ENCODE assay signal across 9 mouse cellular contexts in genomic region chr15:7194147-7194720, GRCm38 (mm10).
DNase-seq lines count a peak whose midpoint lies in the region; ATAC-seq and TF ChIP-seq lines count a peak whose summit lies in the region.
"Had no signal": no experiment of that assay in that cellular context is flagged by ENCODE, and none has a peak within 500 bp of the region (broad histone marks: within the 10 kb centered on the region; RNA-seq: fewer than 3 reads in every experiment).

No protein-coding gene starts in this region.

- no peak for ATAC-seq in lung, postnatal 0 days
- peak; percentile 45 for ATAC-seq in forebrain, embryonic 16.5 days
- no peak for ATAC-seq in limb, embryonic 12.5 days (ENCODE audit: insufficient number of reproducible peaks, insufficient read depth, low FRiP score, low TSS enrichment, low read depth)
- peak; percentile 41; the same call in 1 of the 2 replicates for ATAC-seq in stomach, postnatal 0 days (ENCODE audit: low FRiP score, low TSS enrichment)

- H3K4me1 ChIP-seq in lung, postnatal 0 days (ENCODE audit: insufficient read depth, low read depth, low read length) = no peaks in the 10 kb centered on the region; the same call in 1 of the 2 replicates
- peaks cover 37% of the 10 kb centered on the region for H3K4me1 ChIP-seq in forebrain, embryonic 16.5 days (replicated peaks; ENCODE audit: control insufficient read depth, insufficient read depth, low read length)
- peaks cover 42% of the 10 kb centered on the region for H3K4me1 ChIP-seq in limb, embryonic 12.5 days (replicated peaks)
- H3K4me1 ChIP-seq in stomach, postnatal 0 days (replicated peaks; ENCODE audit: control insufficient read depth, insufficient read depth) = no peaks in the 10 kb centered on the region

- no peak overlapping the region for H3K4me2 ChIP-seq in lung, postnatal 0 days (replicated peaks; ENCODE audit: low read depth, low read length)
- H3K4me2 ChIP-seq in forebrain, embryonic 16.5 days (ENCODE audit: low read length) = peak overlapping the region; percentile 20
- H3K4me2 ChIP-seq in limb, embryonic 12.5 days = no peak overlapping the region
- H3K4me2 ChIP-seq in stomach, postnatal 0 days (replicated peaks; ENCODE audit: low read depth) = no peak overlapping the region

- TF ChIP-seq CTCF in lung, postnatal 0 days (IDR thresholded peaks at IDR 0.05) = no peak
- no peak for TF ChIP-seq CTCF in stomach, postnatal 0 days (IDR thresholded peaks at IDR 0.05; ENCODE audit: low read depth)

- H3K4me3 ChIP-seq in lung, postnatal 0 days (ENCODE audit: low read depth, low read length) = no peak overlapping the region
- H3K4me3 ChIP-seq in forebrain, embryonic 16.5 days (replicated peaks; ENCODE audit: low read length) = no peak overlapping the region
- no peak overlapping the region for H3K4me3 ChIP-seq in limb, embryonic 12.5 days (replicated peaks)
- H3K4me3 ChIP-seq in stomach, postnatal 0 days (ENCODE audit: low read depth, low read length) = no peak overlapping the region

- 35% methylated on average over 13 of the region's 13 CpGs for WGBS in lung, postnatal 0 days
- 4% methylated on average over 13 of the region's 13 CpGs for WGBS in forebrain, embryonic 16.5 days
- WGBS in limb, embryonic 12.5 days = 52% methylated on average over 13 of the region's 13 CpGs
- WGBS in stomach, postnatal 0 days = 35% methylated on average over 13 of the region's 13 CpGs

- H3K9me3 ChIP-seq in lung, postnatal 0 days (ENCODE audit: low read length) = no peaks in the 10 kb centered on the region
- no peaks in the 10 kb centered on the region for H3K9me3 ChIP-seq in forebrain, embryonic 16.5 days (ENCODE audit: control insufficient read depth, low read length)
- H3K9me3 ChIP-seq in limb, embryonic 12.5 days = no peaks in the 10 kb centered on the region
- H3K9me3 ChIP-seq in stomach, postnatal 0 days (ENCODE audit: control insufficient read depth, low read length) = no peaks in the 10 kb centered on the region

- DNase-seq in lung, postnatal 0 days (ENCODE audit: low spot score) = no peak
- DNase-seq in lung, postnatal 36 days = no peak
- peak; percentile 46 for DNase-seq in stomach, postnatal 0 days (ENCODE audit: low spot score)
- DNase-seq in thymus, postnatal 0 days (ENCODE audit: low spot score) = no peak
- no peak for DNase-seq in cerebellum, adult 11-12 months
- DNase-seq in gastrocnemius, postnatal 10 days = no peak

- H3K27me3 ChIP-seq in lung, postnatal 0 days (replicated peaks; ENCODE audit: insufficient read depth, low read length) = no peaks in the 10 kb centered on the region
- H3K27me3 ChIP-seq in forebrain, embryonic 16.5 days (replicated peaks; ENCODE audit: control insufficient read depth, insufficient read depth, low read length) = no peaks in the 10 kb centered on the region
- H3K27me3 ChIP-seq in limb, embryonic 12.5 days = no peaks in the 10 kb centered on the region
- no peaks in the 10 kb centered on the region for H3K27me3 ChIP-seq in stomach, postnatal 0 days (ENCODE audit: control insufficient read depth, insufficient read depth, low read length)

- no peak for TF ChIP-seq EP300 in lung, postnatal 0 days (IDR thresholded peaks at IDR 0.05)
- no peak for TF ChIP-seq EP300 in stomach, postnatal 0 days (optimal IDR thresholded peaks at IDR 0.05)

- no peak overlapping the region for H3K9ac ChIP-seq in lung, postnatal 0 days (replicated peaks; ENCODE audit: low read depth)
- no peak overlapping the region for H3K9ac ChIP-seq in forebrain, embryonic 16.5 days (replicated peaks; ENCODE audit: low read depth, low read length)
- H3K9ac ChIP-seq in limb, embryonic 12.5 days (replicated peaks) = no peak overlapping the region
- H3K9ac ChIP-seq in stomach, postnatal 0 days (ENCODE audit: low read length) = no peak overlapping the region
- H3K9ac ChIP-seq: liver, embryonic 14.5 days had no signal

- H3K27ac ChIP-seq in lung, postnatal 0 days (ENCODE audit: low read length) = peak overlapping the region; percentile 20; the same call in 1 of the 2 replicates
- 0 out of 2 replicates have a peak overlapping the region, but pooled peaks have one; percentile 20 for H3K27ac ChIP-seq in forebrain, embryonic 16.5 days (ENCODE audit: low read length)
- peak overlapping the region; percentile 17; the same call in 1 of the 2 replicates for H3K27ac ChIP-seq in limb, embryonic 12.5 days
- H3K27ac ChIP-seq in stomach, postnatal 0 days (replicated peaks) = peak overlapping the region; percentile 35; the same call in 1 of the 2 replicates
- H3K27ac ChIP-seq: liver, embryonic 14.5 days had no signal

- 0 out of 2 replicates have a peak, but pooled peaks cover 12% of the 10 kb centered on the region for H3K36me3 ChIP-seq in lung, postnatal 0 days (ENCODE audit: insufficient read depth, low read length)
- peaks cover 7% of the 10 kb centered on the region for H3K36me3 ChIP-seq in forebrain, embryonic 16.5 days (ENCODE audit: control insufficient read depth, insufficient read depth)
- H3K36me3 ChIP-seq in limb, embryonic 12.5 days = peaks cover 26% of the 10 kb centered on the region; the same call in 1 of the 2 replicates
- no peaks in the 10 kb centered on the region for H3K36me3 ChIP-seq in stomach, postnatal 0 days (ENCODE audit: control insufficient read depth, insufficient read depth, low read length)

Comparison
In these comparisons a context has a peak if more than half of its experiments do, and no peak if none do; other contexts are left out.
1. ATAC-seq: peak in forebrain, embryonic 16.5 days (single experiment) and stomach, postnatal 0 days (single experiment); none in lung, postnatal 0 days (single experiment) and limb, embryonic 12.5 days (single experiment).
2. Peak in every context shown above with its lines, with median percentiles within 50 percentile points of each other: H3K27ac ChIP-seq.